In the genomic region with DNA sequence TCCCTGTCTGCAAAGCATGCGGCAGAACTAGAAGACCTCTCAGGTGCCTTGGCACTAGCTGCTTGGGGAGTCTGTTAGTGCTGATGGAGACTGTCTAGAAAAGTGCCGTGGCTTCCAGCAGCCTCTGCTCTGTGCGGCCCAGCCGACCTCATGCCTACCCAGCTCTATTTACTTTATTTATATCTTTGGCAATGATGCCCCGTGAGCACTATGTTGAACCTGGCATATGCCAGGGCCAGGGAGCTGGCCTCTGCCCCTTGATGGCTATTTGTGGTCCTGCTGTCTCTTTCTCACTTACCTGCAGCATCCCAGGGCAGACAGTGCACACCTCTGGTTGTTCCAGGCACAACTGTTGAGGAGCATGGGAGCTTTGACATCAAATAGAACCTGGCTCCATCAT, we compare ENCODE assay signal across 14 mouse cellular contexts. TPM values are rescaled to one million over a fixed set of nuclear protein-coding genes. Genes with fewer than 3 reads are reported as not detected.
A peak's percentile ranks its signal among the peaks of the same experiment; 100 is the strongest.
DNase-seq lines count a peak whose midpoint lies in the region.
"Had no signal": no experiment of that assay in that cellular context is flagged by ENCODE, and none has a peak within 500 bp of the region (broad histone marks: within the 10 kb centered on the region; RNA-seq: fewer than 3 reads in every experiment).

No protein-coding gene starts in this region.

- DNase-seq in gastrocnemius, adult 18-20 months (ENCODE audit: low spot score): peak; percentile 56
- no peak for DNase-seq in gastrocnemius, postnatal 10 days
- peak; percentile 16 to 61 for DNase-seq in gastrocnemius, adult 8-10 months (ENCODE audit: low spot score in 2 of 2)
- DNase-seq in gastrocnemius, postnatal 4 days (ENCODE audit: low spot score in 2 of 2): no peak
- peak; percentile 71 for DNase-seq in skeletal muscle tissue, adult 2 months (ENCODE audit: low read depth, low spot score)
- DNase-seq: adrenal gland, adult 8-10 months; adrenal gland, postnatal 14 days; adrenal gland, postnatal 36 days; B cell, adult 2 months; cerebellum, adult 11-12 months; cerebellum, adult 2 months; cerebellum, adult 9-10 months; cerebellum, postnatal 10 days; cerebellum, postnatal 25 days had no signal

RNA-seq across cellular contexts. Expression of a gene that starts 31.1 kb away (rescaled TPM):
- total RNA-seq in gastrocnemius, adult 18-20 months (2021): 1 to 10 TPM; 2.9 to 3.7 TPM
- 1 to 10 TPM; 3.2 to 5.5 TPM for total RNA-seq in gastrocnemius, postnatal 10 days (2021)
- 1 to 10 TPM; 1.6 to 4.2 (median 3.0) TPM for total RNA-seq in gastrocnemius, adult 8-10 months (2022)
- 1 to 10 TPM; 1.2 to 1.5 TPM for total RNA-seq in gastrocnemius, postnatal 4 days (2021)

Comparison
In these comparisons a context has a peak if more than half of its experiments do, and no peak if none do; other contexts are left out.
1. DNase-seq: peak in gastrocnemius, adult 18-20 months (single experiment), gastrocnemius, adult 8-10 months (2 of 2) and skeletal muscle tissue, adult 2 months (single experiment); none in gastrocnemius, postnatal 10 days (single experiment) and gastrocnemius, postnatal 4 days (0 of 2).